10 mouse cellular contexts compared by ENCODE assay signal in the genomic region with DNA sequence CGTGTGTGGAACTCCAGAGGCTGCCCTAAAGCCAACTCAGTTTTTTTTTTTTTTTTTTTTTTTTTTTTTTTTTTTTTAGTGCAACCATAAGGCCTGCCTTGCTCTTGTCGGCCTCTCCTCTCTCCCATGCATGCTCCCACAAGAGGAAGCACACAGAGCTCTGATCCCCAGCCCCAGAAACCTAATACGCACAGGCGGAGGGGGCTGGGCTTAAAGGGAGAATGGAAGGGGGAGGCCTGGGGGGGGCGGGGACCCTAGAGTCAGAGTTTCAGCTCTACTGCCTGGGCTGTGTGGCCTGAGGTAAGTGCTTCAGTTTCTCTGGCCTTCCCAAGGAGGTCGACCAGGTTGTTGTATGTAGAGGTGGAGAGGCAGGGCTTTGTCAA. TPM values are rescaled to one million over a fixed set of nuclear protein-coding genes. Genes with fewer than 3 reads are reported as not detected.
A peak's percentile ranks its signal among the peaks of the same experiment; 100 is the strongest.
DNase-seq lines count a peak whose midpoint lies in the region; ATAC-seq lines count a peak whose summit lies in the region.
"Had no signal": no experiment of that assay in that cellular context is flagged by ENCODE, and none has a peak within 500 bp of the region (broad histone marks: within the 10 kb centered on the region; RNA-seq: fewer than 3 reads in every experiment).

No protein-coding gene starts in this region.

- WGBS in heart, embryonic 10.5 days = 56% methylated on average over 6 of the region's 6 CpGs
- 40% methylated on average over 6 of the region's 6 CpGs for WGBS in midbrain, embryonic 10.5 days
- 52% methylated on average over 6 of the region's 6 CpGs for WGBS in midbrain, embryonic 15.5 days
- 19% methylated on average over 5 of the region's 6 CpGs for WGBS in embryonic facial prominence, embryonic 15.5 days
- WGBS in midbrain, embryonic 16.5 days = 46% methylated on average over 6 of the region's 6 CpGs

- H3K27ac ChIP-seq in heart, embryonic 10.5 days = peak overlapping the region; percentile 62; the same call in 1 of the 2 replicates
- peak overlapping the region; percentile 74; the same call in 1 of the 2 replicates for H3K27ac ChIP-seq in midbrain, embryonic 10.5 days (replicated peaks)
- no peak overlapping the region for H3K27ac ChIP-seq in midbrain, embryonic 15.5 days
- peak overlapping the region; percentile 48; the same call in 1 of the 2 replicates for H3K27ac ChIP-seq in embryonic facial prominence, embryonic 15.5 days (replicated peaks)
- H3K27ac ChIP-seq in midbrain, embryonic 16.5 days (ENCODE audit: low read length) = no peak overlapping the region

- no peak for DNase-seq in heart, embryonic 10.5 days (ENCODE audit: low spot score)
- DNase-seq in heart, adult 8-10 months (ENCODE audit: low spot score) = no peak
- no peak for DNase-seq in midbrain, embryonic 10.5 days (ENCODE audit: low spot score)
- DNase-seq in right cerebral cortex, postnatal 36 days (ENCODE audit: low spot score in 2 of 2) = no peak
- DNase-seq in lung, postnatal 25 days (ENCODE audit: low spot score) = no peak
- DNase-seq: gastrocnemius, postnatal 10 days; thymus, postnatal 36 days had no signal

- H3K9ac ChIP-seq in midbrain, embryonic 15.5 days = no peak overlapping the region
- H3K9ac ChIP-seq in embryonic facial prominence, embryonic 15.5 days = no peak overlapping the region
- 0 out of 2 replicates have a peak overlapping the region, but pooled peaks have one; percentile 21 for H3K9ac ChIP-seq in midbrain, embryonic 16.5 days (ENCODE audit: low read depth, low read length)

- no peaks in the 10 kb centered on the region for H3K36me3 ChIP-seq in heart, embryonic 10.5 days
- H3K36me3 ChIP-seq in midbrain, embryonic 10.5 days = peaks cover 7% of the 10 kb centered on the region; the same call in 1 of the 2 replicates
- H3K36me3 ChIP-seq in midbrain, embryonic 15.5 days (replicated peaks) = no peaks in the 10 kb centered on the region
- H3K36me3 ChIP-seq in embryonic facial prominence, embryonic 15.5 days = no peaks in the 10 kb centered on the region
- H3K36me3 ChIP-seq in midbrain, embryonic 16.5 days (ENCODE audit: control insufficient read depth, insufficient read depth, low read length) = no peaks in the 10 kb centered on the region

- H3K4me2 ChIP-seq in midbrain, embryonic 15.5 days = no peak overlapping the region
- H3K4me2 ChIP-seq in embryonic facial prominence, embryonic 15.5 days (replicated peaks) = no peak overlapping the region
- no peak overlapping the region for H3K4me2 ChIP-seq in midbrain, embryonic 16.5 days (ENCODE audit: low read length)

- no peak for ATAC-seq in midbrain, embryonic 15.5 days (replicated peaks)
- no peak for ATAC-seq in embryonic facial prominence, embryonic 15.5 days (ENCODE audit: insufficient number of reproducible peaks, low FRiP score, low TSS enrichment, low read depth)
- ATAC-seq in midbrain, embryonic 16.5 days = no peak

- H3K27me3 ChIP-seq in heart, embryonic 10.5 days (ENCODE audit: insufficient read depth, poor library complexity, severe bottlenecking) = peaks cover 40% of the 10 kb centered on the region; the same call in 1 of the 2 replicates
- peaks cover 75% of the 10 kb centered on the region for H3K27me3 ChIP-seq in midbrain, embryonic 10.5 days (ENCODE audit: low read depth, poor library complexity, severe bottlenecking)
- H3K27me3 ChIP-seq in midbrain, embryonic 15.5 days (replicated peaks) = 0 out of 2 replicates have a peak, but pooled peaks cover 4% of the 10 kb centered on the region
- H3K27me3 ChIP-seq in embryonic facial prominence, embryonic 15.5 days = no peaks in the 10 kb centered on the region
- no peaks in the 10 kb centered on the region for H3K27me3 ChIP-seq in midbrain, embryonic 16.5 days (ENCODE audit: control insufficient read depth, insufficient read depth, low read depth, low read length)

- no peaks in the 10 kb centered on the region for H3K9me3 ChIP-seq in heart, embryonic 10.5 days
- H3K9me3 ChIP-seq in midbrain, embryonic 10.5 days (replicated peaks) = no peaks in the 10 kb centered on the region
- no peaks in the 10 kb centered on the region for H3K9me3 ChIP-seq in midbrain, embryonic 15.5 days
- no peaks in the 10 kb centered on the region for H3K9me3 ChIP-seq in embryonic facial prominence, embryonic 15.5 days (replicated peaks)
- no peaks in the 10 kb centered on the region for H3K9me3 ChIP-seq in midbrain, embryonic 16.5 days (replicated peaks; ENCODE audit: control insufficient read depth, low read length, poor library complexity, severe bottlenecking)

- no peak overlapping the region for H3K4me3 ChIP-seq in heart, embryonic 10.5 days
- H3K4me3 ChIP-seq in midbrain, embryonic 10.5 days = 0 out of 2 replicates have a peak overlapping the region, but pooled peaks have one; percentile 16
- no peak overlapping the region for H3K4me3 ChIP-seq in midbrain, embryonic 15.5 days
- H3K4me3 ChIP-seq in embryonic facial prominence, embryonic 15.5 days (replicated peaks) = no peak overlapping the region
- H3K4me3 ChIP-seq in midbrain, embryonic 16.5 days (ENCODE audit: low read depth, low read length) = no peak overlapping the region

- peaks cover 83% of the 10 kb centered on the region for H3K4me1 ChIP-seq in heart, embryonic 10.5 days
- H3K4me1 ChIP-seq in midbrain, embryonic 10.5 days = peaks cover 99% of the 10 kb centered on the region
- H3K4me1 ChIP-seq in midbrain, embryonic 15.5 days = peaks cover 57% of the 10 kb centered on the region
- H3K4me1 ChIP-seq in embryonic facial prominence, embryonic 15.5 days = peaks cover 87% of the 10 kb centered on the region
- peaks cover 39% of the 10 kb centered on the region for H3K4me1 ChIP-seq in midbrain, embryonic 16.5 days (ENCODE audit: control insufficient read depth, insufficient read depth, low read length)

RNA-seq across cellular contexts. Expression of a gene that starts 6.0 kb away (rescaled TPM):
- 1.0 and 2.1 TPM in 2 replicates for polyA plus RNA-seq in heart, embryonic 10.5 days (2016; fragmentation: Nextera tagmentation; extraction: Ambion mirVana)
- 10 to 100 TPM in 3 of 4 experiments, 1 to 10 TPM in 1; 9.2 to 13.4 (median 12.3) TPM for total RNA-seq in heart, adult 8-10 months (2022)
- 3.3 and 4.7 TPM in 2 replicates for polyA plus RNA-seq in midbrain, embryonic 10.5 days (2016; fragmentation: Nextera tagmentation; extraction: Ambion mirVana)
- 7.2 and 8.6 TPM in 2 replicates for polyA plus RNA-seq in midbrain, embryonic 15.5 days (2015; fragmentation: Nextera tagmentation; extraction: Ambion mirVana)
- 7.9 and 9.5 TPM in 2 replicates for polyA plus RNA-seq in embryonic facial prominence, embryonic 15.5 days (2015; fragmentation: Nextera tagmentation; extraction: Ambion mirVana)
- polyA plus RNA-seq in midbrain, embryonic 16.5 days (2015; fragmentation: Nextera tagmentation; extraction: Ambion mirVana) = 4.7 and 6.2 TPM in 2 replicates

RNA-seq across cellular contexts. Expression of a gene that starts 45.5 kb away (rescaled TPM):
- polyA plus RNA-seq in heart, embryonic 10.5 days (2016; fragmentation: Nextera tagmentation; extraction: Ambion mirVana) = 1.5 and 1.7 TPM in 2 replicates
- total RNA-seq in heart, adult 8-10 months (2022) = under 1 TPM in 2 of 4 experiments, not detected in 2; 0.44 to 0.62 TPM
- 1.3 and 1.5 TPM in 2 replicates for polyA plus RNA-seq in midbrain, embryonic 10.5 days (2016; fragmentation: Nextera tagmentation; extraction: Ambion mirVana)
- polyA plus RNA-seq in midbrain, embryonic 15.5 days (2015; fragmentation: Nextera tagmentation; extraction: Ambion mirVana) = 1.1 and 1.3 TPM in 2 replicates
- polyA plus RNA-seq in embryonic facial prominence, embryonic 15.5 days (2015; fragmentation: Nextera tagmentation; extraction: Ambion mirVana) = 4.8 and 6.2 TPM in 2 replicates
- polyA plus RNA-seq in midbrain, embryonic 16.5 days (2015; fragmentation: Nextera tagmentation; extraction: Ambion mirVana) = 0.66 and 0.74 TPM in 2 replicates

Comparison
In these comparisons a context has a peak if more than half of its experiments do, and no peak if none do; other contexts are left out.
1. H3K27ac ChIP-seq: peak in heart, embryonic 10.5 days (single experiment), midbrain, embryonic 10.5 days (single experiment) and embryonic facial prominence, embryonic 15.5 days (single experiment); none in midbrain, embryonic 15.5 days (single experiment) and midbrain, embryonic 16.5 days (single experiment).